Mouse (Mus musculus): ENCODE measurements around the gene Ccnyl1. TPM values are rescaled to one million over a fixed set of nuclear protein-coding genes. Genes with fewer than 3 reads are reported as not detected.

Ccnyl1 gene
- polyA plus RNA-seq, 1 experiment, result 11.3 TPM

DNA sequence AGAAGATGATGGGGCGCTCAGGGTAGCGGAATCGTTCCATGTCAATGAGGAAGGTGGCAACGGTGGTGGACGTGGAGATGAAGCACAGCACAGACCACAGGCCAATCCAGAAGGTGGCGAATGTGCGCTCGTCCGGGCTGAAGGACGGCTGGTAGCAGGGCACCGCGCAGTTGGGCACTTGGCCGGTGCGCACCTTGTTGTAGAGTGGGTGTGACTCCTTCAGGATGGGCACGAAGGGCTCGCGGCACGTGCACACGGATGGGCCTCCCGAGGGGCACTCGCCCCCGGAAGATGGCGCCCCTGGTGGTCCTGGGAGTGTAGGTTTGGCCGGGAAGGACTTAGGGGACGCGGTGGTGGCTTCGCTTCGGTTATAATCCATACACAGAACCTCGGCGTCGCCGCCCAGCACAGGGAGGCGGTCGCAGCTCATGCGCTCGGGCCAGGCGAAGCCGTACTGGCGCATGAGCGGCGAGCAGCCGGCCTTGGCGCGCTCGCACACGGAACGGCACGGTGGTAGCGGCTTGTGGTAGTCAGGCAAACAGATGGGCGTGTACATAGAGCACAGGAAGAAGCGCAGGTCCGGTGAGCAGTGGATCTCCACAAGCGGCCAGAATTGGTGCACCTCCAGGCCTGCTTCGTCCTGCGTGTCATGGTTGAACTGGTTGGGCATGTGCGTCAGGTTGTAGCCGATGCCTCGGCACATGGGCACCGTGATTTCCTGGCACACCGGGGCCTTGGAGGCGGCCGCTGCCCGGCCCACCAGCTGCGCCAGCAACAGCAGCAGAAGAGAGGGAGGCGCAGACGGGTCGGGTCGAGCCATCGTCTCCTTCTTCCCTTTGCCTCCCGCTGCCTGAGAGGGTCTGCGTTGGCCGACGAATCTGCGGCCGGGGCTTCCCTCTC lies 45.8 kb downstream of the Ccnyl1 start:
- WGBS, result 7% methylated on average over 75 of the region's 75 CpGs

DNA sequence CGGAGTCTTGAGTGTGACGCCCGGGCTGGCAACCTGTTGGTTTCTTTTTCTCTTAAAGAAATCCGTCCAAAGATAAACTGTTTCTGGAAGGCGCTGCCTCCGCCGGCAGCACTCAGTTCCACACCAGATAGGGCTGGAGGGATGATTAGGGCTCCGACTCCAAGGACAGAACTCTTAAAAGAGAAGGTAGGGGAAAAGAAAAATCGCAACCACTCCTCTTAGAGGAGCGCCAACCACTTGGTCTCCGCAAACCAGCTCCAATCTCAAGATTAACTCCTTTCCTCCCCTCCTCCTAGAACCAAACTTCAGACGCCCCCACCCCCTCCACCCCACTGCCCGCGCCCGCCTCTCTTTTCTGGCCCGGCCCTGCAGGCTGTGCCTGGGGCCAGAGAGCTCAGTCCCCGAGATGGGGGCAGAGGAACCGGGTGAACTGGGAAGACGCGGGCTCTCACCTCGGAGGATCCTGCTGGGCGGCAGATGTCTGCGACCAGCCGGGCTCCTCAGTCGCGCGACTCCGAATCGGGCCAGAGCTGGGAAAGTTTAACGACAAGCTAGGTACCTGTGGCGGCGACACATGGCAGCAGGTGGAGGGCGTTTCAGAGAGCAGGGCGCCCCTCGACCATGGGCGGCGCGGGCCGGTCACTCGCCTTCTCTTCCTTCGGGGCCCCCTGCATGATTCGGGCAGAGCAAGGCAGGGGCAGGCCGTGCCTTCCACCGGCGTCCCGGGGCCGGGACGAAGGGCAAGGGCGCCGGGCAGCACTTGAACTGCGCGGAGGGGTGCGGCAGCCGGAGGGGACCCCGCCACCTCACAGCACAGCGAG lies 46.6 kb downstream of the Ccnyl1 start:
- no peak for DNase-seq (ENCODE audit: low read depth, low spot score)
- WGBS, result under 1% methylated on average over 56 of the region's 56 CpGs

More for the DNA sequence above, 45.8 kb downstream of the Ccnyl1 start:
- no peak for DNase-seq (ENCODE audit: low read depth, low spot score)

- WGBS, result under 1% methylated on average over 71 of the region's 73 CpGs
These were observed 47.4 kb downstream of the Ccnyl1 start, which contains the start of gene Fzd5 for GRCm38 (mm10) chr1:64737502-64738179. Gene Fzd5, minus strand, starts transcription at chr1:64737751.

DNA sequence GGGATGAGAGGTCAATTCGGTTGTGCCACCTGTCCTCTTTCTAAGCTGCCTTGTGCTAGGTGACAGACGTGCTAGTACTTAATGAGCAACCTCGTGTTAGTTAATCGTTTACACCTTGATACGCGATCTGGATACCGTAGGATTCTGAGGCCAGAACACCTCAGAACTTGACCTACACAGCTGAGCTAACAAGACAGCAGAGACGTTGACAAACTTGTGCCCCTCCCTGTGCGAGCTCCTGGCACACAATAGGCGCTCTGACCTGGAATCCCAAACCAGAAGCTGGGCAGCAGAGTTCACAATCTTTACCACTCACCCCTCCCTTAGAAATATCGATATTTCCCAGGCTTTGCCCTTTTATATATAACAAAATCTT lies 47.9 kb downstream of the Ccnyl1 start:
- WGBS, result under 1% methylated on average over 11 of the region's 11 CpGs
- peak; percentile 58 for DNase-seq (ENCODE audit: low read depth, low spot score)

More at GRCm38 (mm10) chr1:64737502-64738179, 47.4 kb downstream of the Ccnyl1 start, which contains the start of gene Fzd5:
- DNase-seq (ENCODE audit: low read depth, low spot score), result peak; percentile 88

DNA sequence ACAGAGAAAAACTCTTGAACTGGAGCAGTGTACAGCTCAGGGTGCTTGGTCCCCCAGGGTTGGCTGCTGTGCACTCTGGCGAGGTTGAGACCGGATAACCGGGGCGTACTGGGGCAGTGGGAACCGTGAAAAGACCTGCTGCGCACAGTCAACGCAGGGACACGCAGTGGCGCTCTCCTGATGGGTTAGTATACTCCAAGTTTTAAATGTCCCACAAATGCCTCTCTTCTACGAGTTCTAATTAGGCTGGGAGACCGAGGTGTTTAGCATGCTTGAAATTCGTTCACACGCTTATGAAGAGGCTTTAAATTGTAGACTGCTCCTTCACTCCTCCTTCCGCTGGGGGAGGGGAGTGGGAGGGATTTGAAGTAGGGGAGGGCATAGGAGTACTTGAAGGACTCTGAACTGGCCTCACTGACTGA lies 48.4 kb downstream of the Ccnyl1 start:
- WGBS, result 2% methylated on average over 14 of the region's 14 CpGs
- DNase-seq (ENCODE audit: low read depth, low spot score), result peak; percentile 86

DNA sequence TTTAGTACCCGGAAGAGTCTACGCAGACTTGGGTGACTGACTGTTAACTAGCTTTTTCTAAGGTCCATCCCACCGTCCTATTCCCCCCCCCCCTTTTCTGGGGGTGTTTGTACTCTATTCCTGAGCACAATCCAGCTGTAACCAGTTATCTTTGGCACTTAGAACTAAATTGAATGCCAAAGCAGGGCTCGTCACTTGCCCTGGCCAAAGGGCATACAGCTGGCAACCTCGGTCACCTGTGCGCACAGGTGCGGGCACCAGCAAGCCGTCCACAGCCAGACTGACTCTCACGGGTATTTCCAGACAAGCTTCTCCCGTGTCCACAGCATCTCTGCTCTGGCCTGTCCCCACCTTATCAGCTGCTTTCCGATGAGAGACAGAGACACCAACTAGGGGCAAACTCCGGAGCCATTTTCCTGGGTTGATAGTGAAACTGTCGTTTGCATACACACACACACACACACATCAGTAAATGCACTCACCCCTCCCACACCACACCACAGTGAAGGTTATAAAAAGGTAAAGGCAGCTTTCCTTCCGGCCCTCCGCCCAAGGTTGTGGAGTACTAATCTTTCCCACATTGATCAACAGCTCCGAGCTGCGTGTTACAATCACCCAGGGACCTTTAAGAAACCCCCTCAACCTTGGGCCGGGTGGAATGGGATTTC lies 52.6 kb downstream of the Ccnyl1 start:
- DNase-seq (ENCODE audit: low read depth, low spot score), result peak; percentile 67
- WGBS, result 35% methylated on average over 18 of the region's 18 CpGs

DNA sequence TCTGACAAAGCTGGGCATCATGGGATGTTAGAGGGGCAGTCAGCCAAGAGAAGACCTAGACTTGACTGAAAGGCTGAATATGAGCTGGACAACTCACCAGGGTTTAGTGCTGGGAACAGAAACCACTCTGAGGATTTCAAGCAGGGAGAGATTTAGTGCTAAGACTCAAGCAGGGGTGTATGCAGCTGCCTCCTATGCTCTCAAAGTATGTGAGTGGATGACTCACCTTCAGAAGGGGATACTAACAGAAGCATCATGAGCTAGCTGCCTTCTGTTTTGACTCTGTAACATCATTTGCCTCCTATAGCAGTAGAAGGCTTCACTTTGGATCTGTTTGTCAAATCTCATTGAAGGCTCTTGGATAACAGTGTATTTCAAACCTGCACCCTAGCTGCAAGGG lies 54.4 kb downstream of the Ccnyl1 start:
- DNase-seq (ENCODE audit: low read depth, low spot score), result no peak

- DNase-seq (ENCODE audit: low read depth, low spot score), result no peak
- 77% methylated on average over 8 of the region's 8 CpGs for WGBS
These were observed 62.9 kb downstream of the Ccnyl1 start for GRCm38 (mm10) chr1:64753109-64753508.

DNA sequence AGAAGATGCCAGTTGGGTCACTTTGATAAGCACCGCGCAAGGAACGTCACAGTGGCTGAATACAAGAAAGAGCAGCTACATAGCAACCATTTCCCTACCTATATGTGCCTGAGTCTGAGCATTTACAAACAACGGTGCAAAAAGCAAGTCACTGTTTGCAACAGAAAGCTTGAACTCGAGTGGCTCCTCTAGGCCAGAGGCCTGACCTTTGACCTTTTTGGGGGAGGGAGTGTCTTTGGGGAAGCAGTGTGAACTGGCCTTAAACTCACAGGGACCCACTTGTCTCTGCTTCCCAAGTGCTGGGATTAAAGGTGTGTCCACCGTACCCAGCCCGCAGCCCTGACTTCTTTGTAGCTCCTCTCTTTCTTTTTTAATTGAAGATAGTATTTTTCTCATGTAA lies 63.4 kb downstream of the Ccnyl1 start:
- DNase-seq (ENCODE audit: low read depth, low spot score), result no peak
- WGBS, result 60% methylated on average over 7 of the region's 7 CpGs

- 66% methylated on average over 5 of the region's 5 CpGs for WGBS
- no peak for DNase-seq (ENCODE audit: low read depth, low spot score)
These were observed 64.4 kb downstream of the Ccnyl1 start for GRCm38 (mm10) chr1:64754658-64755057.

DNA sequence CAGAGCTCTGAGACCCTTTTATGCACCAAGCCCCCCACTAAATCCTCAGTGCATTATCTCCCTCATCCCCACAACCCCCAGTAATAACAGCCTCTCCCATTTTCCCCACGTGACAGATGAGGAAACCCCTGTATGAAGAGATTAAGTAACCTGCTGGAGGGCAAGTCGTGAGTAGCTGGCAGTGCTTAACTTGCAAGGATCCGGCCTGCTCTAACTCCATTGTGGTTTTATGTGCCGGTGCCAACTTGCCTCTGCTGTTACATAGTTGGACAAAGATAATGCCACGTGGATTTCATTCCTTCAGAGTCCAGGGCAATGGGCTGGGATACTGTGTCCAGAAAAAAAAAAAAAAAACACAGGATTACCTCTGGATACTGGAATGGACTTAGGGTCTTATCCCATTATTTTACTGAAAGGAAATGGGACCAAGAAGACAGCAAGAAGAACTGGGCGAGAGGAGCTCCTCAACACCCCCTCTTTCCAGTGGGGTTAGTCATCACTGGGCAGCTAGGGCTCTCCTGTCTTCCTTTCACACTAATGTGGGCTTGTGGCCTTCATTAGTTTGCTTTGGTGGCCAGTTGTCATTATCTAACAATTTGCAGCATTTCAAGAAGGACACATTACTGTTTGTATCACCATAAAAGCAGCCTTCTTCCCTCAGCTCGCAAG lies 65.8 kb downstream of the Ccnyl1 start:
- no peak for DNase-seq (ENCODE audit: low read depth, low spot score)
- 42% methylated on average over 7 of the region's 7 CpGs for WGBS

GRCm38 (mm10) chr1:64756640-64757030 lies 66.4 kb downstream of the Ccnyl1 start:
- no peak for DNase-seq (ENCODE audit: low read depth, low spot score)
- WGBS, result 25% methylated on average over 10 of the region's 10 CpGs

GRCm38 (mm10) chr1:64757254-64757653 lies 67.0 kb downstream of the Ccnyl1 start:
- no peak for DNase-seq (ENCODE audit: low read depth, low spot score)

DNA sequence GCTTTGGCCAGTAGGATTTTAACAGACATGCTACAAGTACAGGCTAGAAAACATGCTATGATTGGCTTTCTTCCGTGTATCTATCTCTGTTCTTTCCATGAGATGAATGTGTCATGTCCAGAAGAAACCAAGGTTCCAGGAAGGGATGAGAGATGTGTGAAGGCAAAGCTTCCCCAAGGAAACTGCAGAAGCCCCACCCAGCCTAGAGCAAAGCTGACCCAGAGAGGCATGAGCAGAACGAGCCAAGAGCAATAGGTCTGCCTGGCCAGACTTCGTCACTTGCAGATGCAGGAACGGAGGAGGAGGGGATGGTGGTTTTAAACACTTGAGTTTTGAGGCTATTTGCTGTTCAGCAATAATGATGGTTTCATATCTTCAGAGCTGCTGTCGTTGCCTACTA lies 67.5 kb downstream of the Ccnyl1 start:
- WGBS, result 68% methylated on average over 5 of the region's 5 CpGs

More at GRCm38 (mm10) chr1:64757254-64757653, 67.0 kb downstream of the Ccnyl1 start:
- WGBS, result 9% methylated on average over 2 of the region's 2 CpGs

DNA sequence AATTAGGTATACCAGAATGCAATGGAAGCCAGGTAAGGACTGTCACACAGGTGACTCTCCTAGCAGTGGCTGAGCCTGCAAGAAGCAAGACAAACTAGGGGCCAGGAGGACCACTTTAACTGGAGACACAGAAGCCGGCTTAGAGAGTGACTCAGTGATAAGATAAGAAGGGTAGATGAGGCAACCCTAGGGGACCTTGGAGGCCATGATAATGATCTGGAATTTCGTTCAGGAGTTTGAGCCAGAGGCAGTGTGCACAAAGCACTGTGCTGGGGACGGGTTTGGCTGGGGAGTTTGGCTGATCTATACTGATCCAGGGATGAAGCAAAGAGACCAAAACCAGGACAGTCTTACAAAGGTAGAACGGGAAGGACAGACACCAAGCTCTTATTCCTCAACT lies 71.4 kb downstream of the Ccnyl1 start:
- 87% methylated on average over 4 of the region's 4 CpGs for WGBS
- no peak for DNase-seq (ENCODE audit: low read depth, low spot score)

More for the DNA sequence above, 67.5 kb downstream of the Ccnyl1 start:
- DNase-seq (ENCODE audit: low read depth, low spot score), result no peak

- WGBS, result 41% methylated on average over 6 of the region's 6 CpGs
- DNase-seq (ENCODE audit: low read depth, low spot score), result no peak
These were observed 79.9 kb downstream of the Ccnyl1 start for GRCm38 (mm10) chr1:64770169-64770568.

- 81% methylated on average over 4 of the region's 4 CpGs for WGBS
- no peak for DNase-seq (ENCODE audit: low read depth, low spot score)
These were observed 83.0 kb downstream of the Ccnyl1 start for GRCm38 (mm10) chr1:64773305-64773704.
